Mouse (Mus musculus): ENCODE measurements around the gene Sec11a. TPM values are rescaled to one million over a fixed set of nuclear protein-coding genes. Genes with fewer than 3 reads are reported as not detected.

Gene Sec11a
- polyA plus RNA-seq, 2 experiments, result 50.0 to 89.0 TPM

DNA sequence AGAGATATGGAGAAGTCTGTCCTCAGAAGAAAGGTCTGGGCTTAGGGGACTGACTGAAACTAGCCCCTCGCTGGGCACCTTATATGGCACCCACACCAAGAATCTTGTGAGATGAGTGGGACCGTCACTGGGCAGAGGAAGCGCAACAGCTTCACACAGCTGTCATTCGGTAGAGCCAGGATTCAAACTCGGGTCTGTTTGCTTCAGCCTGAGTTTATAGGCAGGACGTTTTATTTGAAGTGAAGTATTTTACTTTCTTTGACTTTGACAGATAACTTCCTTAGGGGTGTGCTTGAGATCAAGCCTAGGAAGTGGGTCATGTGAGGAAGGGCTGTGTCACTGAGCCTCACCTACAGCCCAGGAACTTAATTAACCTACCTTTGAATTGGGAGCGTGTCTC, 82.1 kb downstream of the Sec11a start:
- 58% methylated on average over 7 of the region's 7 CpGs for WGBS (ENCODE audit: insufficient replicate concordance)
- no peak overlapping the region for H3K4me2 ChIP-seq (ENCODE audit: low read depth)

GRCm38 (mm10) chr7:80864831-80865230, 82.7 kb downstream of the Sec11a start:
- DNase-seq (ENCODE audit: low read depth in 3 of 3, low spot score in 3 of 3) (no peak), ATAC-seq (ENCODE audit: insufficient read depth) (no peak)
- H3K4me2 ChIP-seq (ENCODE audit: low read depth), result no peak overlapping the region
- H3K4me1 ChIP-seq (replicated peaks; ENCODE audit: control insufficient read depth in 2 of 2, insufficient read depth in 2 of 2, low read length in 1 of 2), result peaks cover 2 to 22% of the 10 kb centered on the region in 2 experiments; a peak in 3 of 4 replicates
- WGBS (ENCODE audit: insufficient replicate concordance), result 16% methylated on average over 8 of the region's 8 CpGs
- no peak overlapping the region for H3K4me3 ChIP-seq (ENCODE audit: insufficient read depth in 1 of 2, low read depth in 2 of 2, low read length in 2 of 2)
- H3K27me3 ChIP-seq (ENCODE audit: control insufficient read depth, insufficient read depth, low read length), result no peaks in the 10 kb centered on the region
- TF ChIP-seq CTCF (IDR thresholded peaks at IDR 0.05; ENCODE audit: low read depth) (no peak), EP300 (IDR thresholded peaks at IDR 0.05; ENCODE audit: low read depth) (no peak)
- H3K27ac ChIP-seq, result no peak overlapping the region
- no peak overlapping the region for H3K9ac ChIP-seq (replicated peaks)
- H3K36me3 ChIP-seq (replicated peaks; ENCODE audit: control insufficient read depth, insufficient read depth, low read depth), result no peaks in the 10 kb centered on the region
- H3K9me3 ChIP-seq (ENCODE audit: control insufficient read depth, low read length), result no peaks in the 10 kb centered on the region

More for the DNA sequence above, 82.1 kb downstream of the Sec11a start:
- no peak for TF ChIP-seq EP300 (IDR thresholded peaks at IDR 0.05; ENCODE audit: low read depth)
- TF ChIP-seq CTCF (IDR thresholded peaks at IDR 0.05; ENCODE audit: low read depth), result no peak
- ATAC-seq (ENCODE audit: insufficient read depth), result no peak
- H3K4me3 ChIP-seq (ENCODE audit: insufficient read depth in 1 of 2, low read depth in 2 of 2, low read length in 2 of 2), result no peak overlapping the region
- no peaks in the 10 kb centered on the region for H3K27me3 ChIP-seq (ENCODE audit: control insufficient read depth, insufficient read depth, low read length)
- no peak for DNase-seq (ENCODE audit: low read depth in 3 of 3, low spot score in 3 of 3)
- H3K27ac ChIP-seq, result no peak overlapping the region
- H3K4me1 ChIP-seq (replicated peaks; ENCODE audit: control insufficient read depth in 2 of 2, insufficient read depth in 2 of 2, low read length in 1 of 2), result peaks cover 2 to 18% of the 10 kb centered on the region in 2 experiments; a peak in 3 of 4 replicates
- no peaks in the 10 kb centered on the region for H3K9me3 ChIP-seq (ENCODE audit: control insufficient read depth, low read length)
- no peaks in the 10 kb centered on the region for H3K36me3 ChIP-seq (replicated peaks; ENCODE audit: control insufficient read depth, insufficient read depth, low read depth)
- H3K9ac ChIP-seq (replicated peaks), result no peak overlapping the region

DNA sequence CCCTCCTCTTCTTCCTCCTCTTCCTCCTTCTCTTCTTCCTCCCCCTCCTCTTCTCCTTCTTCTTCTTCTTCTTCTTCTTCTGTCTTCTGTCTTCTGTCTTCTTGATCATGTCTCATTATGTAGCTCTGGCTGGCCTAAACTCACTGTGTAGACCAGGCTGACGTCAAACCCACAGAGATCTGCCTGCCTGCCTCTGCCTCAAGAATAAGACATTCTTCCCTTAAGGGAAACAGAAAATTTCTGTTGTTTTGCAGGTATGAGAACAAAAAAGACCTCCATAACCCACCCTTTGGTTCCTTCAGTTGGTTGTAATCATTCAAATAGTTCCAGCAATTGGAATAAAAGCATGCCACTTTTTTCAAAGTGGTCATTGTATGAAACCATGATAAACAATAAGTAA, 83.4 kb downstream of the Sec11a start:
- H3K9ac ChIP-seq (replicated peaks), result no peak overlapping the region
- no peaks in the 10 kb centered on the region for H3K36me3 ChIP-seq (replicated peaks; ENCODE audit: control insufficient read depth, insufficient read depth, low read depth)
- no peak for TF ChIP-seq CTCF (IDR thresholded peaks at IDR 0.05; ENCODE audit: low read depth)
- no peak for TF ChIP-seq EP300 (IDR thresholded peaks at IDR 0.05; ENCODE audit: low read depth)
- H3K4me2 ChIP-seq (ENCODE audit: low read depth), result no peak overlapping the region
- no peak overlapping the region for H3K27ac ChIP-seq
- H3K4me1 ChIP-seq (replicated peaks; ENCODE audit: control insufficient read depth in 2 of 2, insufficient read depth in 2 of 2, low read length in 1 of 2), result peaks cover 2 to 22% of the 10 kb centered on the region in 2 experiments; a peak in 3 of 4 replicates
- no peak overlapping the region for H3K4me3 ChIP-seq (ENCODE audit: insufficient read depth in 1 of 2, low read depth in 2 of 2, low read length in 2 of 2)
- H3K27me3 ChIP-seq (ENCODE audit: control insufficient read depth, insufficient read depth, low read length), result no peaks in the 10 kb centered on the region
- H3K9me3 ChIP-seq (ENCODE audit: control insufficient read depth, low read length), result no peaks in the 10 kb centered on the region
- WGBS (ENCODE audit: insufficient replicate concordance), result 20% methylated on average over 1 of the region's 1 CpGs
- ATAC-seq (ENCODE audit: insufficient read depth) (no peak), DNase-seq (ENCODE audit: low read depth in 3 of 3, low spot score in 3 of 3) (no peak)

GRCm38 (mm10) chr7:80863520-80863919, 84.1 kb downstream of the Sec11a start:
- H3K9ac ChIP-seq (replicated peaks), result no peak overlapping the region
- H3K4me3 ChIP-seq (ENCODE audit: insufficient read depth in 1 of 2, low read depth in 2 of 2, low read length in 2 of 2), result no peak overlapping the region
- peaks cover 2 to 22% of the 10 kb centered on the region in 2 experiments; a peak in 3 of 4 replicates for H3K4me1 ChIP-seq (replicated peaks; ENCODE audit: control insufficient read depth in 2 of 2, insufficient read depth in 2 of 2, low read length in 1 of 2)
- no peaks in the 10 kb centered on the region for H3K36me3 ChIP-seq (replicated peaks; ENCODE audit: control insufficient read depth, insufficient read depth, low read depth)
- H3K27me3 ChIP-seq (ENCODE audit: control insufficient read depth, insufficient read depth, low read length), result no peaks in the 10 kb centered on the region
- H3K4me2 ChIP-seq (ENCODE audit: low read depth), result no peak overlapping the region
- ATAC-seq (ENCODE audit: insufficient read depth), result no peak
- H3K27ac ChIP-seq, result no peak overlapping the region
- DNase-seq (ENCODE audit: low read depth in 3 of 3, low spot score in 3 of 3), result no peak
- H3K9me3 ChIP-seq (ENCODE audit: control insufficient read depth, low read length), result no peaks in the 10 kb centered on the region
- TF ChIP-seq CTCF (IDR thresholded peaks at IDR 0.05; ENCODE audit: low read depth) (no peak), EP300 (IDR thresholded peaks at IDR 0.05; ENCODE audit: low read depth) (no peak)
- 68% methylated on average over 5 of the region's 5 CpGs for WGBS (ENCODE audit: insufficient replicate concordance)

GRCm38 (mm10) chr7:80862475-80862874, 85.1 kb downstream of the Sec11a start:
- H3K9ac ChIP-seq (replicated peaks), result no peak overlapping the region
- no peak for TF ChIP-seq CTCF (IDR thresholded peaks at IDR 0.05; ENCODE audit: low read depth)
- no peak for TF ChIP-seq EP300 (IDR thresholded peaks at IDR 0.05; ENCODE audit: low read depth)
- DNase-seq (ENCODE audit: low read depth in 3 of 3, low spot score in 3 of 3), result no peak
- no peak for ATAC-seq (ENCODE audit: insufficient read depth)
- no peak overlapping the region for H3K27ac ChIP-seq
- H3K36me3 ChIP-seq (replicated peaks; ENCODE audit: control insufficient read depth, insufficient read depth, low read depth), result no peaks in the 10 kb centered on the region
- H3K4me3 ChIP-seq (ENCODE audit: insufficient read depth in 1 of 2, low read depth in 2 of 2, low read length in 2 of 2), result no peak overlapping the region
- H3K4me1 ChIP-seq (replicated peaks; ENCODE audit: control insufficient read depth in 2 of 2, insufficient read depth in 2 of 2, low read length in 1 of 2), result peaks cover 2 to 22% of the 10 kb centered on the region in 2 experiments; a peak in 3 of 4 replicates
- 59% methylated on average over 2 of the region's 2 CpGs for WGBS (ENCODE audit: insufficient replicate concordance)
- no peak overlapping the region for H3K4me2 ChIP-seq (ENCODE audit: low read depth)
- no peaks in the 10 kb centered on the region for H3K9me3 ChIP-seq (ENCODE audit: control insufficient read depth, low read length)
- no peaks in the 10 kb centered on the region for H3K27me3 ChIP-seq (ENCODE audit: control insufficient read depth, insufficient read depth, low read length)

Measured in liver, embryonic 14.5 days (tissue).